Comparison of ENCODE assay signal across 7 mouse cellular contexts in the genomic region with DNA sequence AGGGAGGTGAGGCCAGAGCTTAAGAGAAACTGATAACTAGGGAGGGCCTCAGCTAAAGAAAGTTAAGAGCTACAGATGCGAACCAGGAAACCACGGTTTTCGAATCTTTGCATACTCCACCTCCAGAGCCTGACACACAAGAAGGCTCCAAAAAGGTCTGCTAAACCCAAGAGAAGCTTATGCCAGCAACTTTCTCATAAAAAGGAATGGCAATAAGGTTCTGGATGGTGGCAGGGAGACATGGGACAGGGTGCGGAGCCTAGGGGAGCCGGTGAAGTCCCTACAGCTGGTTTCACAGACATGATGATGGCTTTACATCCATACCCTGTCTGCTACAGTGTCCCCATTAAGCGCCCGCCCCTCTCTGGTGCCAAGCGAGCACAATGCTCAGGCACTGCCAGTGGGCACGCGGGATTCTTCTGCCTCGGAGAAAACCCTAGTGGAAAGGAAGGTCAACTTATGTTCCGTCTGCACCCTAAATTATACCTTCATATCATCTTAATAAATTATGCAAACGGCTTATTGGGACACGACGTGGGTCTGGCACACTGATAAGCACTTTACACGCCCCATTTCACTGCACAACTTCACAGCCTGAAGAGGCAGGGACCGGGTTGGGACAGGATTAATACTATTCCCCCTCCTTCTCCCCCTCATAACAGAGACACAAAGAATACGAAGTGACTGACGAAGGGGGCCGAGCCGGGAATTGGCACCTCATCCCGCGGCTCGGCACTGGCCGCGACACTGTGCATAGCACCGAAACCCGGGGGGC. TPM values are rescaled to one million over a fixed set of nuclear protein-coding genes. Genes with fewer than 3 reads are reported as not detected.
DNase-seq lines count a peak whose midpoint lies in the region; ATAC-seq and TF ChIP-seq lines count a peak whose summit lies in the region.

No protein-coding gene starts in this region.

- H3ac ChIP-seq in C2C12 (ENCODE audit: control insufficient read depth, insufficient read length, low read depth), result peak overlapping the region; percentile 87

- TF ChIP-seq EP300 in ES-Bruce4 (IDR thresholded peaks at IDR 0.05; ENCODE audit: insufficient read depth, low read depth, low read length), result no peak

- no peak; the same call in 1 of the 2 replicates for ATAC-seq in forebrain, embryonic 16.5 days
- peak; percentile 26 for ATAC-seq in intestine, embryonic 15.5 days

- H3K27me3 ChIP-seq in C2C12 (ENCODE audit: control insufficient read depth, insufficient read depth, insufficient read length) (no peaks in the 10 kb centered on the region), ES-Bruce4 (ENCODE audit: control insufficient read depth, insufficient read depth, low read length, poor library complexity, severe bottlenecking) (no peaks in the 10 kb centered on the region)
- no peaks in the 10 kb centered on the region for H3K27me3 ChIP-seq in forebrain, embryonic 16.5 days (replicated peaks; ENCODE audit: control insufficient read depth, insufficient read depth, low read length)
- no peaks in the 10 kb centered on the region for H3K27me3 ChIP-seq in intestine, embryonic 15.5 days (replicated peaks)
- H3K27me3 ChIP-seq in small intestine, adult 2 months (ENCODE audit: control insufficient read depth, insufficient read depth, low read length), result no peaks in the 10 kb centered on the region

- H3K4me1 ChIP-seq in ES-Bruce4 (ENCODE audit: control insufficient read depth, insufficient read depth, low read length), result no peaks in the 10 kb centered on the region
- H3K4me1 ChIP-seq in forebrain, embryonic 16.5 days (replicated peaks; ENCODE audit: control insufficient read depth, insufficient read depth, low read length), result peaks cover 29% of the 10 kb centered on the region
- peaks cover 24% of the 10 kb centered on the region for H3K4me1 ChIP-seq in intestine, embryonic 15.5 days (replicated peaks)
- peaks cover 5% of the 10 kb centered on the region; the same call in 1 of the 2 replicates for H3K4me1 ChIP-seq in small intestine, adult 2 months (ENCODE audit: control insufficient read depth, insufficient read depth, insufficient read length, low read length)

- H3K79me2 ChIP-seq in C2C12 (ENCODE audit: control insufficient read depth, insufficient read depth), result peaks cover 59% of the 10 kb centered on the region

- no peaks in the 10 kb centered on the region for H3K9me3 ChIP-seq in ES-Bruce4 (replicated peaks; ENCODE audit: control insufficient read depth, insufficient read depth, low read length, poor library complexity, severe bottlenecking)
- no peaks in the 10 kb centered on the region for H3K9me3 ChIP-seq in forebrain, embryonic 16.5 days (ENCODE audit: control insufficient read depth, low read length)
- H3K9me3 ChIP-seq in intestine, embryonic 15.5 days, result no peaks in the 10 kb centered on the region

- no peak overlapping the region for H3K27ac ChIP-seq in ES-Bruce4 (ENCODE audit: insufficient read depth, low read length)
- H3K27ac ChIP-seq in forebrain, embryonic 16.5 days (ENCODE audit: low read length), result peak overlapping the region; percentile 98
- peak overlapping the region; percentile 96 for H3K27ac ChIP-seq in intestine, embryonic 15.5 days
- peak overlapping the region; percentile 94 for H3K27ac ChIP-seq in small intestine, adult 2 months (ENCODE audit: insufficient read depth, low read depth, low read length)

- TF ChIP-seq POLR2A in ES-Bruce4 (IDR thresholded peaks at IDR 0.05; ENCODE audit: insufficient read depth, low read length), result no peak
- no peak for TF ChIP-seq POLR2A in small intestine, adult 2 months (IDR thresholded peaks at IDR 0.05; ENCODE audit: low read depth, low read length)

- TF ChIP-seq CTCF in C2C12 (IDR thresholded peaks at IDR 0.05; ENCODE audit: control insufficient read depth, insufficient read depth, insufficient read length) (no peak), ES-Bruce4 (IDR thresholded peaks at IDR 0.05; ENCODE audit: low read depth, low read length) (no peak)
- TF ChIP-seq CTCF in small intestine, adult 2 months (IDR thresholded peaks at IDR 0.05; ENCODE audit: extremely low read depth, insufficient read length, insufficient replicate concordance, low read depth, low read length), result no peak

- H3K4me2 ChIP-seq in forebrain, embryonic 16.5 days (ENCODE audit: low read length), result peak overlapping the region; percentile 86
- H3K4me2 ChIP-seq in intestine, embryonic 15.5 days (replicated peaks), result peak overlapping the region; percentile 87

- WGBS in forebrain, embryonic 16.5 days, result 3% methylated on average over 28 of the region's 28 CpGs
- WGBS in intestine, embryonic 15.5 days, result 1% methylated on average over 28 of the region's 28 CpGs
- WGBS in small intestine, adult 2 months, result under 1% methylated on average over 28 of the region's 28 CpGs

- peak overlapping the region; percentile 94 for H3K9ac ChIP-seq in ES-Bruce4 (ENCODE audit: low read depth, poor library complexity, severe bottlenecking)
- H3K9ac ChIP-seq in forebrain, embryonic 16.5 days (replicated peaks; ENCODE audit: low read depth, low read length), result peak overlapping the region; percentile 93
- peak overlapping the region; percentile 98 for H3K9ac ChIP-seq in intestine, embryonic 15.5 days

- peaks cover 52% of the 10 kb centered on the region for H3K79me3 ChIP-seq in C2C12 (ENCODE audit: low read depth)

- peak; percentile 29 for DNase-seq in cerebellum, adult 8-10 months
- DNase-seq in lung, postnatal 10 days, result peak; percentile 22

- H3K4me3 ChIP-seq in C2C12 (ENCODE audit: insufficient read depth, poor library complexity, severe bottlenecking) (peak overlapping the region; percentile 84), ES-Bruce4 (ENCODE audit: low read depth, low read length) (peak overlapping the region; percentile 93)
- H3K4me3 ChIP-seq in forebrain, embryonic 16.5 days (replicated peaks; ENCODE audit: low read length), result peak overlapping the region; percentile 87
- H3K4me3 ChIP-seq in intestine, embryonic 15.5 days (replicated peaks), result peak overlapping the region; percentile 97
- peak overlapping the region; percentile 85 for H3K4me3 ChIP-seq in small intestine, adult 2 months (ENCODE audit: low read depth, low read length)

- H3K36me3 ChIP-seq in C2C12 (ENCODE audit: control insufficient read depth, insufficient read depth) (no peaks in the 10 kb centered on the region), ES-Bruce4 (ENCODE audit: control insufficient read depth, insufficient read depth, low read length, poor library complexity, severe bottlenecking) (no peaks in the 10 kb centered on the region)
- no peaks in the 10 kb centered on the region for H3K36me3 ChIP-seq in forebrain, embryonic 16.5 days (ENCODE audit: control insufficient read depth, insufficient read depth)
- H3K36me3 ChIP-seq in intestine, embryonic 15.5 days, result no peaks in the 10 kb centered on the region
- no peaks in the 10 kb centered on the region; the same call in 1 of the 2 replicates for H3K36me3 ChIP-seq in small intestine, adult 2 months (ENCODE audit: control insufficient read depth, insufficient read depth, low read length)

TF ChIP-seq in C2C12, 6 proteins besides CTCF, POLR2A, EP300 and RAD21:
- TF ChIP-seq FOSL1 (IDR thresholded peaks at IDR 0.05; ENCODE audit: insufficient read depth, low read length, poor library complexity, severe bottlenecking) (no peak), CEBPB (IDR thresholded peaks at IDR 0.05; ENCODE audit: low read depth) (no peak), MYOG (IDR thresholded peaks at IDR 0.05; ENCODE audit: control insufficient read depth, extremely low read depth, insufficient read length) (no peak), USF1 (IDR thresholded peaks at IDR 0.05; ENCODE audit: low read depth) (no peak), MYOD1 (IDR thresholded peaks at IDR 0.05; ENCODE audit: control insufficient read depth, insufficient read length, low read depth) (no peak), MAX (IDR thresholded peaks at IDR 0.05) (no peak)

RNA-seq across cellular contexts. Expression of a gene that starts 0.9 kb away (rescaled TPM):
- polyA plus RNA-seq in C2C12 (2012; fragmentation: generic; extraction: Trizol) (53.4 TPM), ES-Bruce4 (2011; ENCODE audit: insufficient read depth, insufficient read length, low read depth, missing spikeins) (50.1 and 55.4 TPM in 2 replicates)
- polyA plus RNA-seq in forebrain, embryonic 16.5 days (2015; fragmentation: Nextera tagmentation; extraction: Ambion mirVana), result 131 and 145 TPM in 2 replicates
- 62.8 and 70.5 TPM in 2 replicates for polyA plus RNA-seq in intestine, embryonic 15.5 days (2015; fragmentation: Nextera tagmentation; extraction: Ambion mirVana)
- polyA plus RNA-seq in small intestine, adult 2 months (2012; rRNA removed), result 5.3 and 9.8 TPM in 2 replicates

RNA-seq across cellular contexts. Expression of a gene that starts 19.8 kb away (rescaled TPM):
- polyA plus RNA-seq in C2C12 (2012; fragmentation: generic; extraction: Trizol), result 76.4 TPM
- 72.1 and 75.7 TPM in 2 replicates for polyA plus RNA-seq in ES-Bruce4 (2011; ENCODE audit: insufficient read depth, insufficient read length, low read depth, missing spikeins)
- polyA plus RNA-seq in forebrain, embryonic 16.5 days (2015; fragmentation: Nextera tagmentation; extraction: Ambion mirVana), result 41.0 and 45.0 TPM in 2 replicates
- polyA plus RNA-seq in intestine, embryonic 15.5 days (2015; fragmentation: Nextera tagmentation; extraction: Ambion mirVana), result 45.9 and 47.7 TPM in 2 replicates
- polyA plus RNA-seq in small intestine, adult 2 months (2012; rRNA removed), result 6.4 and 14.7 TPM in 2 replicates
